Mouse (Mus musculus): ENCODE results near the gene Zic4.

GRCm38 (mm10) chr9:91350861-91351291, 11.3 kb upstream of the Zic4 start:
- TF ChIP-seq CTCF (IDR thresholded peaks at IDR 0.05; ENCODE audit: low read depth) = no peak
- no peak for TF ChIP-seq EP300 (IDR thresholded peaks at IDR 0.05; ENCODE audit: low read depth)

Data from liver, postnatal 0 days (tissue).